Comparison of ENCODE assay signal across 9 mouse cellular contexts in genomic region chr10:7600647-7601046, GRCm38 (mm10). TPM values are rescaled to one million over a fixed set of nuclear protein-coding genes. Genes with fewer than 3 reads are reported as not detected.
DNase-seq lines count a peak whose midpoint lies in the region; ATAC-seq and TF ChIP-seq lines count a peak whose summit lies in the region.
"Had no signal": no experiment of that assay in that cellular context is flagged by ENCODE, and none has a peak within 500 bp of the region (broad histone marks: within the 10 kb centered on the region; RNA-seq: fewer than 3 reads in every experiment).

No protein-coding gene starts in this region.

- TF ChIP-seq POLR2A in limb, embryonic 14.5 days (IDR thresholded peaks at IDR 0.05; ENCODE audit: borderline replicate concordance, extremely low read depth, insufficient read depth, insufficient read length), result no peak

- no peaks in the 10 kb centered on the region for H3K9me3 ChIP-seq in neural tube, embryonic 15.5 days (replicated peaks)
- H3K9me3 ChIP-seq in intestine, embryonic 15.5 days, result no peaks in the 10 kb centered on the region
- no peaks in the 10 kb centered on the region for H3K9me3 ChIP-seq in limb, embryonic 14.5 days (ENCODE audit: control insufficient read depth, low read length)
- H3K9me3 ChIP-seq: embryonic facial prominence, embryonic 12.5 days had no signal

- no peak; the same call in 1 of the 2 replicates for ATAC-seq in neural tube, embryonic 15.5 days (ENCODE audit: low FRiP score)
- ATAC-seq in intestine, embryonic 15.5 days, result peak; percentile 59; the same call in 1 of the 2 replicates
- no peak for ATAC-seq in limb, embryonic 14.5 days (ENCODE audit: low FRiP score, low read depth)

- H3K4me3 ChIP-seq in neural tube, embryonic 15.5 days (replicated peaks), result no peak overlapping the region
- no peak overlapping the region for H3K4me3 ChIP-seq in intestine, embryonic 15.5 days (replicated peaks)
- no peak overlapping the region for H3K4me3 ChIP-seq in limb, embryonic 14.5 days (replicated peaks; ENCODE audit: low read length)
- H3K4me3 ChIP-seq: embryonic facial prominence, embryonic 12.5 days had no signal

- peaks cover 15% of the 10 kb centered on the region for H3K36me3 ChIP-seq in neural tube, embryonic 15.5 days
- no peaks in the 10 kb centered on the region for H3K36me3 ChIP-seq in intestine, embryonic 15.5 days
- no peaks in the 10 kb centered on the region for H3K36me3 ChIP-seq in limb, embryonic 14.5 days (ENCODE audit: control insufficient read depth, insufficient read depth, low read length)
- H3K36me3 ChIP-seq: embryonic facial prominence, embryonic 12.5 days had no signal

- 13% methylated on average over 6 of the region's 6 CpGs for WGBS in neural tube, embryonic 15.5 days
- 16% methylated on average over 6 of the region's 6 CpGs for WGBS in intestine, embryonic 15.5 days
- 17% methylated on average over 6 of the region's 6 CpGs for WGBS in limb, embryonic 14.5 days

- DNase-seq in neural tube, embryonic 10.5 days (ENCODE audit: extremely low spot score, low spot score), result peak; percentile 76
- peak; percentile 86 to 91 for DNase-seq in cerebellum, postnatal 10 days
- DNase-seq in frontal cortex, postnatal 36 days (ENCODE audit: low spot score in 2 of 2), result peak; percentile 66 to 79
- DNase-seq in limb, embryonic 14.5 days (ENCODE audit: low spot score), result peak; percentile 69
- peak; percentile 76 to 78 for DNase-seq in natural killer cell, adult 2 months (ENCODE audit: low spot score in 2 of 2)
- DNase-seq in testis, postnatal 10 days (ENCODE audit: low spot score), result peak; percentile 86

- H3K9ac ChIP-seq in neural tube, embryonic 15.5 days (replicated peaks), result no peak overlapping the region
- no peak overlapping the region for H3K9ac ChIP-seq in intestine, embryonic 15.5 days
- H3K9ac ChIP-seq in limb, embryonic 14.5 days (ENCODE audit: low read depth, low read length, severe bottlenecking), result no peak overlapping the region
- H3K9ac ChIP-seq: embryonic facial prominence, embryonic 12.5 days had no signal

- H3K27ac ChIP-seq in neural tube, embryonic 15.5 days (replicated peaks), result no peak overlapping the region
- H3K27ac ChIP-seq in intestine, embryonic 15.5 days, result no peak overlapping the region
- H3K27ac ChIP-seq in limb, embryonic 14.5 days (replicated peaks; ENCODE audit: low read depth, low read length), result no peak overlapping the region
- H3K27ac ChIP-seq: embryonic facial prominence, embryonic 12.5 days had no signal

- no peak overlapping the region for H3K4me2 ChIP-seq in neural tube, embryonic 15.5 days
- H3K4me2 ChIP-seq in intestine, embryonic 15.5 days (replicated peaks), result no peak overlapping the region
- no peak overlapping the region for H3K4me2 ChIP-seq in limb, embryonic 14.5 days (replicated peaks; ENCODE audit: low read depth, low read length, severe bottlenecking)
- H3K4me2 ChIP-seq: embryonic facial prominence, embryonic 12.5 days had no signal

- peaks cover 8% of the 10 kb centered on the region; the same call in 1 of the 2 replicates for H3K4me1 ChIP-seq in neural tube, embryonic 15.5 days
- H3K4me1 ChIP-seq in intestine, embryonic 15.5 days (replicated peaks), result no peaks in the 10 kb centered on the region
- H3K4me1 ChIP-seq in limb, embryonic 14.5 days (ENCODE audit: control insufficient read depth, insufficient read depth, low read length), result no peaks in the 10 kb centered on the region
- H3K4me1 ChIP-seq: embryonic facial prominence, embryonic 12.5 days had no signal

- no peaks in the 10 kb centered on the region for H3K27me3 ChIP-seq in neural tube, embryonic 15.5 days (replicated peaks)
- no peaks in the 10 kb centered on the region for H3K27me3 ChIP-seq in intestine, embryonic 15.5 days (replicated peaks)
- H3K27me3 ChIP-seq in limb, embryonic 14.5 days (ENCODE audit: control insufficient read depth, insufficient read depth, low read length), result no peaks in the 10 kb centered on the region
- H3K27me3 ChIP-seq: embryonic facial prominence, embryonic 12.5 days had no signal

RNA-seq across cellular contexts. Expression of gene Lrp11, which starts 11.0 kb away (rescaled TPM):
- 37.6 and 49.1 TPM in 2 replicates for polyA plus RNA-seq in neural tube, embryonic 15.5 days (2015; fragmentation: Nextera tagmentation; extraction: Ambion mirVana)
- 6.8 and 6.9 TPM in 2 replicates for polyA plus RNA-seq in intestine, embryonic 15.5 days (2015; fragmentation: Nextera tagmentation; extraction: Ambion mirVana)
- polyA plus RNA-seq in limb, embryonic 14.5 days (2012; rRNA removed), result 1.8 and 2.1 TPM in 2 replicates
- 1.3 and 2.0 TPM in 2 replicates for polyA plus RNA-seq in limb, embryonic 14.5 days (2014; fragmentation: Nextera tagmentation; extraction: Ambion mirVana)
